Mouse (Mus musculus) Patski (cell line): ENCODE data around the gene Ccna2. TPM values are rescaled to one million over a fixed set of nuclear protein-coding genes. Genes with fewer than 3 reads are reported as not detected.
A peak's percentile ranks its signal among the peaks of the same experiment; 100 is the strongest.
"Not testable (repeated sequence)": the region's sequence is repeated elsewhere in the genome, so short reads cannot be mapped to it uniquely, and the experiment has no call there.

Experiments
- ATAC-seq: fragments of 100-300 bp; one replicate; pipeline ENCODE4 v1.8.0; 2021
- CTCF ChIA-PET: fragments of 350-600 bp; sonication (Branson Sonifier 250); formaldehyde crosslinking; loops from one replicate; lab custom pipeline; 2022; ENCODE audit warnings: inconsistent platforms; lab: Charles Lee
- POLR2A ChIA-PET: fragments of 350-600 bp; sonication (Branson Sonifier 250); formaldehyde crosslinking; loops from one replicate; lab custom pipeline; 2022; ENCODE audit warnings: antibody characterized with exemption, inconsistent platforms; lab: Charles Lee
- DNase-seq: peaks from one replicate; pipeline ENCODE4 v3.0.0-alpha.2; 2011; ENCODE audit warnings: low read depth, low spot score
- H3K27me3 ChIP-seq: fragments of 371-371 bp; one replicate; pipeline ENCODE4 v1.5.1; 2021
- CTCF ChIP-seq: fragments of 100-300 bp; IDR thresholded peaks from one replicate; pipeline ENCODE4 v1.5.1; 2021
- in situ Hi-C: fragments of 300-500 bp; cut with MboI; formaldehyde crosslinking; loops from 3 replicates; pipeline ENCODE4 v1.11.1; 2018; ENCODE audit warnings: low pct_unique_long_range_greater_than_20kb, mixed read lengths
- polyA plus RNA-seq: library from polyadenylated mRNA; unstranded; gene quantifications from one replicate; pipeline ENCODE4 v1.2.3, GENCODE M21; 2021

Gene Ccna2
- polyA plus RNA-seq, result 114 TPM

DNA sequence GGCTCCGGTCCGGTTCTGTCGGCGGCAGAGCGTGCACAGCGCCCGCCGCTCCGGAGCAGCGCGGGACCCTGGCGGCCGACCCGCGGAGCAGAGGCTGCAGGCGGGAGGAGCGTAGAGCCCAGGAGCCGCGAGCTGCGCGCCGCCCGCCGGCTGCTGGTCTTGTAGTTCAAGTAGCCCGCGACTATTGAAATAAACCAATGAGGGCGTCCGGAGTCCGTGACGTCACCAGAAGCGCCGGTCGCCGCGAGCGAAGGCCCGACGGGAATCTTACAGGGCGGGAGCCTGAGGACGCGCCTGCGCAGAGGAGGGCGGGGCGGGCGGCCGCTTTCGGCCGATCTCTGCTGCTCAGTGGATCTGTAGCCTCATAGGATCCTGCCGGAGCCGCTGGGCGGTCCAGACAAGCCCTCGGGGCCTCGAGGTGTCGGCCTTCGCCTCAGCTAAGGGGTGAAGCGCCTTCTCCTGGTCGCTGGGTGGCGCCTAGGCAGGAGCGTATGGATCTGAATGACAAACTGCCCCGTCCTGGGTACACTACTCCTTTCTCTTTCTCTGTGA, at the start of gene Ccna2:
Gene Ccna2, minus strand, starts transcription at position 324 of the 552 bp plus-strand sequence.
- ATAC-seq (peak; percentile 100), DNase-seq (peak; percentile 98)
- peak; percentile 96 for TF ChIP-seq CTCF
- in situ Hi-C loops, result no loop called here
- ChIA-PET CTCF (interaction anchor here (0.9 to 2.0 kb wide), 14 partner anchors 9 to 883 kb away, joined by 3 to 8 read pairs (median 3); no protein-coding TSS in a partner anchor), POLR2A (interaction anchor here (1.2 kb wide), 1 partner anchor 14 kb away, joined by 3 read pairs; no protein-coding TSS in a partner anchor)
- H3K27me3 ChIP-seq, result peaks cover 3% of the 10 kb centered on the region

DNA sequence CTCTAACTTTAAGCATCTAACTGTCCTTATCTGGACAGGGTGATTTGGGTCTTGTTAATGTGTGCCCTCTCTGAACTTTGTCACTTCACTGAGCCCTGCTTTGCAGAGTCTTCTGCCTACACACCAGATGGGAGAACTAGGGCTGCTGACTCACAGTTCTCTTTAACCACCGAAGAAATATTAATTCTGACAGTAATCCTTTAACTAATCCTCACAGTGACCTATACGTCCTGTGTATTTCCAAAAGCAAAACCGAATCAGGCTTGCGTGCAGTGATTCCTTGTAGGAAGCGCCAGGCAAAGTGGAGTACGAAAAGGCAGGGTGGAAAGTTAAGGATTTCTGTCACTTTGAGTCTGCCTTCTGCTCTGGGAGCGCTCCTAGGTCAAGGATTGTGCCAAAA, 46.2 kb upstream of the Ccna2 start:
- no peak for TF ChIP-seq CTCF
- peak; percentile 24 for DNase-seq
- no peaks in the 10 kb centered on the region for H3K27me3 ChIP-seq
- ChIA-PET CTCF (interaction anchor here (1.4 kb wide), 1 partner anchor 15 kb away, joined by 3 read pairs; no protein-coding TSS in a partner anchor), POLR2A (interaction anchor here (0.6 kb wide), 1 partner anchor 14 kb away, joined by 3 read pairs; no protein-coding TSS in a partner anchor)
- in situ Hi-C loops, result no loop called here
- ATAC-seq, result peak; percentile 61

DNA sequence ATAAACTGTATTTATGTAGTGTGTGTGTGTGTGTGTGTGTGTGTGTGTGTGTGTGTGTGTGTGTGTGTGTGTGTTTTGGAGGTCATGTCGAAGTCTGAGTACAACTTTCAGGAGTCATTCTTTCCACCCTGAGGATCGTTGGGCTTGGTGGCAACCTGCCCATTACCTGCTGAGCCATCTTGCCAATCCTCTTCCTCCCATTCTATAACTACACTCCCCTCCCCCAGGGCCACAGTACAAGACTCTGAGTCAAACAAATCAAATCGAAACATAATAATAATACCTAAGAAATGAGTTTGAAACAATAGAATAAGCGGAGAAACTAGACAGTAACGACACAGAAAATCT, 41.9 kb upstream of the Ccna2 start:
- no peaks in the 10 kb centered on the region for H3K27me3 ChIP-seq
- TF ChIP-seq CTCF, result no peak
- CTCF ChIA-PET, result no interaction called here
- POLR2A ChIA-PET, result no interaction called here
- DNase-seq, result no peak
- in situ Hi-C loops, result no loop called here
- ATAC-seq, result no peak

DNA sequence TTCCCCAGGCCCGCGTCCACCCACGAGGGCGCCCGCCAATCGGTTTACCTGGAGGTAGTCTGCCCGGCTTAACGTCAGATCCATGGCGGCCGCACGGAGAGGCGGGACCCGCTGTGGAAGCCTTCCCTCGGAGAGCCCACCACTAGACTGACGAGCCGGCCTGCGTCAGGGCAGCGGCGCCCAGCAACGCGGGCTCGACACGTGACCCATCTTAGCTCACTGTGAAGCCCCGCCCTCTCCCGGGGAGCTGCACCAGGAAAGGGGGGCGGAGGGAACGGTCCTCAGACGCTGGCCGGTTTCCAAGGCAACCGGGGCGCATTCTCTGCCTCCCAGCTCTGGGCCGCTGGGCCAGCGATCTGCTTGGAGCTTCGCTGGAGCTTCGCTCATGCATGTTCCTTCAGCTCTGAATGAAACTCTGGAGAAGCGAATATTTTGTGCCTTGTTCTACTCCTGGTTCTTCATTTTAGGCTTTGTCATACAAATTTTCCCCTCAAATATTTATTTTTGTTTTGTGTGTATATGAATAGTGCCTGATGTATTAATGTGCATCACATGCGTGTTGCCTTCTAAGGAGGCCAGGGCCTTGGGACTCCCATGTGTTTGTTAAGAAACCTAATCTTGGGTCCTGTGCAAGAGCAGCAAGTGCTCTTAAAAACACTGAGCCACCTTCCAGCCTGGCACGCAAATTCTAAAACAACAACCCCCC, 41.4 kb upstream of the Ccna2 start, which contains the start of gene Bbs7:
Gene Bbs7, minus strand, starts transcription at position 276 of the 706 bp plus-strand sequence.
- in situ Hi-C loops, result no loop called here
- TF ChIP-seq CTCF, result no peak
- POLR2A ChIA-PET, result no interaction called here
- no peaks in the 10 kb centered on the region for H3K27me3 ChIP-seq
- DNase-seq, result peak; percentile 20
- CTCF ChIA-PET, result no interaction called here
- peak; percentile 88 for ATAC-seq

DNA sequence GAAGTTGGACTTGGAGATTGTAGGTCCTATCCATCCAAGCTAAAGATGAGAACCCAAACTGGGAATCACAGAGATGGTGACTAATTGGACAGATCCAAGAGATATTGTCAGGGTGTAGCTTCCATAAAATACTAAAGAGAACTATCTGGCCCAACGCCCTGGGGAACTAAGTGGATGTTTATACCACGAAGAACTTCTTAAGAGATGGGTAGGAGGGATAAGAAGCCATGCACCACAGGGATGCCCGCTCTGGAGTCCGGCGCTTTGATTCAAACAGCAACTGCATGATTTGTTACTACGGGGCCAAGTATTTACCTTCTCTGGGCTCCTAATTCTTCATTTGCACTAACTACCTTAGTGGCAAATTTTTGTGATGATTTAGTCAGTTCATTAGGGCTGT, 40.7 kb upstream of the Ccna2 start:
- in situ Hi-C loops, result no loop called here
- peak; percentile 37 for ATAC-seq
- DNase-seq, result no peak
- no peaks in the 10 kb centered on the region for H3K27me3 ChIP-seq
- no peak for TF ChIP-seq CTCF
- POLR2A ChIA-PET, result no interaction called here
- CTCF ChIA-PET, result interaction anchor here (1.2 kb wide), 1 partner anchor 21 kb away, joined by 3 read pairs; no protein-coding TSS in a partner anchor

DNA sequence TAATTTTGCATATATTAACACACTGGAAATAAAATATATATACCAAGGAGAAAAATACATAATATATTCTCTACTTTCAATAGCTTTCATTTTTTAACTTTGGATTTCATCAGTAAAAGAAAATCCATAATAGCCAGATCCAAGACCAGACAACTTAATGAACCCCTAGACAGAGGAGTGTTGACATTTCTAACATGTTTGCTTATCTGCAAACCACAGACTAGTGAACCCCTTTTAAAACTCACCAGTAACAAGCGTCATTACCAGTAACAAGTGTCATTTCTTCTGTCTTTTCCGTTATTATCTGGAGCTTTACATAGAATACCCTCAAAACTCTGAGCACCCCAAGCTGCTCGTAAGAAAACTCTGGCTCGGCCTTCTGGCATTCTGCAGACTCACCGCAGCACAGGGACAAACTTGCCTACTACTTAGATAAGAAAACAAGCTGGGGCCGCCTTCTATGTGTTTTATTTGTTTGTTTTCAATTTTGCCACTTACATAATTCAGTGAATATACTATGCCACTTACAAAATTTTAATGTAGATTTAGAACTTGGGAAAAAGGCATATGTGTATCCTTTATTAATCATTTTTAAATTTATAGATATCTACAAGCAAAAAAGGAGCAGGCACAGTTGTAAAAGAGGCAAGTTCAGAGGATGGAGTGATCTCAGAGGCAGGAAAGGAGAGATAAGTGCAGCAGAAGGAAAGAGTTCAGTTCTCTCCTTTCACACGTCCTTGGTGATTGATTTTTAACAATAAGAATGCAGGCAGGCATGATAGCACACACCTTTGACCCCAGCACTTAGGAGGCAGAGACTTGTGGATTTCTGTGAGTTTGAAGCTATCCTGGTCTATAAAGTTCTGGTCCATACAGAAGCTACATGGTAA, 34.2 kb upstream of the Ccna2 start:
- H3K27me3 ChIP-seq, result no peaks in the 10 kb centered on the region
- in situ Hi-C loops, result no loop called here
- no peak for DNase-seq
- ChIA-PET CTCF (interaction anchor here (1.1 to 1.2 kb wide), 2 partner anchors 12 to 35 kb away, joined by 3 to 5 read pairs; no protein-coding TSS in a partner anchor), POLR2A (interaction anchor here (0.9 kb wide), 1 partner anchor 215 kb away, joined by 3 read pairs; no protein-coding TSS in a partner anchor)
- ATAC-seq, result no peak
- TF ChIP-seq CTCF, result no peak

DNA sequence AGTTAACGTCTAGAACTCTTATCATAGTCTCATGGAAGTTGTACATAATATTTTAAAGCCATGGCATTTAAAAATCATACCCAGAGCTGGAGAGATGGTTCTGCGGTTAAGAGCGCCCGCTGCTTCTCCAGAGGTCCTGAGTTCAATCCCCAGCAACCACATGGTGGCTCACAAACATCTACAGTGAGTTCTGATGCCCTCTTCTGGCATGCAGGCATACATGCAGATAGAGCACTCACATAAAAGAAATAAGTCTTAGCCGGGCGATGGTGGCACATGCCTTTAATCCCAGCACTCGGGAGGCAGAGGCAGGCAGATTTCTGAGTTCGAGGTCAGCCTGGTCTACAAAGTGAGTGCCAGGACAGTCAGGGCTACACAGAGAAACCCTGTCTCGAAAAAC, 27.8 kb upstream of the Ccna2 start:
- POLR2A ChIA-PET, H3K27me3 ChIP-seq, CTCF ChIA-PET, DNase-seq, in situ Hi-C loops, ATAC-seq: not testable (repeated sequence)
- peak; percentile 35 for TF ChIP-seq CTCF

DNA sequence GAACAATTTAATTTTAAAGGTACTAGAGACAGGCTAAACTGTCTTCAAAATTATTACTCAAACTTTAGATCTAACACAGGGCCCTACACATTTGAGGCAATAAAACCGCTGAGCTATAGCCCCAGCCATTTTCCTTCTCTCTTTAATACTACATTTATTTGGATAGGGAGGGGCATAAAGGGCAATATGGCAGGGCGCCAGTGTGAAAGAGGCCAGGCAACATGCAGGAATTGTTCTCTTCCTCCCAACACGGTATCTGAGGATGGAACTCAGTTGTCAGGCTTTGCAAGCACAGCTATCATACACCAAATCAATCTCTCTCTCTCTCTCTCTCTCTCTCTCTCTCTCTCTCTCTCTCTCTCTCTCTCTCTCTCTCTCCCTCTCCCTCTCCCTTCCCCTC, 26.9 kb upstream of the Ccna2 start:
- CTCF ChIA-PET, result no interaction called here
- TF ChIP-seq CTCF, result no peak
- DNase-seq (no peak), ATAC-seq (no peak)
- POLR2A ChIA-PET, result interaction anchor here (0.6 kb wide), 1 partner anchor 10 kb away, joined by 3 read pairs; no protein-coding TSS in a partner anchor
- in situ Hi-C loops, result no loop called here
- H3K27me3 ChIP-seq, result no peaks in the 10 kb centered on the region

DNA sequence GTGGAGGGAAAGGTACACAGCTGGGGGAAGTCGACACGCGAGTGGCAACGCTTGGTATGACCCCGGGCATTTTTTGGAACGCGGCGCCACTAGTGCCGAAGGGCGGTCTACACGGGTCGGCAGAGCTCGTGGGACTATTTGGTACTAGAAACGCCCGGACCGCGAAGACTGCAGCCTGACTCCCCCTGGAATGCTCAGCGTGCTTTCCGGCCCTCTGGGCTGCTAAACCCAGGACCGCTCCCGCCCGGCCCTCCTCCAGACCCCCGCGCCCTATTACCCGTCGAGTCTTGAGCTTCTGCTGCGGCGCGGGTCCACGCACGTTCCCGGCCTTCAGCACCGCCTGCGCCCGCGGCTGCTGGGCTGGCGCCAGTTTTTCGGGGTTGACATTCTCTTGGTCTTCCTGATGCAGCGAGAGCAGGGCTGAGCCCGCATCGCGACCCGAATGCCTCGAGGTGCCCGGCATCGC, 556 bp downstream of the Ccna2 start:
- in situ Hi-C loops, result no loop called here
- DNase-seq, result no peak
- TF ChIP-seq CTCF, result no peak
- ChIA-PET CTCF (interaction anchor here (1.0 to 2.0 kb wide), 10 partner anchors 9 to 883 kb away, joined by 3 to 8 read pairs (median 4); no protein-coding TSS in a partner anchor), POLR2A (interaction anchor here (1.2 kb wide), 1 partner anchor 13 kb away, joined by 3 read pairs; no protein-coding TSS in a partner anchor)
- ATAC-seq, result peak; percentile 7
- H3K27me3 ChIP-seq, result peaks cover 3% of the 10 kb centered on the region

DNA sequence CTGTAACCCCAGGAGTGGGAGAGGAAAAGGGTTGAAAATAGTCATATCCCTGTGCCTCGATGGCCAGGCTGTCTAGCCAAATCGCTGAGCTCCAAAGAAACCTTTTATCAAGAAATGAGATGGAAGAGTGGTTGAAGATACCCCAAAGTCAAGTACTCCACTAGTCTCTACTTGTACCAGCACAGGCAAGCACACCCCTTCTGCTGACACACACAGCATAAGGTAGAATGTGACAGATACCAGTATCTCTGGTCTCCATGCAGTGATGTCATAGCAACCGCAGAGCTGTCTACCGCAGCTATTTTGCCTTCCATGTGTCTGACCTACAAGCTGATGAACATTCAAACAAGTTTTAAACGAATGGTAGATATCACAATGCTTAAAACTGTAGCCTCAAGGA, 2.1 kb downstream of the Ccna2 start:
- ChIA-PET POLR2A (interaction anchor here (1.3 kb wide), 1 partner anchor 12 kb away, joined by 3 read pairs; no protein-coding TSS in a partner anchor), CTCF (interaction anchor here (2.3 kb wide), 1 partner anchor 18 kb away, joined by 4 read pairs; no protein-coding TSS in a partner anchor)
- H3K27me3 ChIP-seq, result no peaks in the 10 kb centered on the region
- DNase-seq (no peak), ATAC-seq (no peak)
- TF ChIP-seq CTCF, result no peak
- in situ Hi-C loops, result no loop called here
